Mouse (Mus musculus) liver, embryonic 14.5 days (tissue): ENCODE measurements at regions not wholly inside any gene's neighbourhood (a gene's known extent, or its start where the extent isn't known, plus 50 kb on each side); places are given as distances from the start of the nearest gene placed in this dataset.

Experiments used
- ATAC-seq: fragments of 200-750 bp; cut with Nextera tagmentation; 2 replicates; pipeline ENCODE4 v1.8.0; 2017; ENCODE audit warnings: moderate number of reproducible peaks, mild to moderate bottlenecking, moderate library complexity; ENCODE audit not compliant: insufficient read depth
- DNase-seq, 3 experiments: peaks; one replicate each; pipeline ENCODE4 v3.0.0-alpha.2; 2012 to 2013; ENCODE audit warnings: low read depth in 3 of 3, low spot score in 3 of 3
- H3K27ac ChIP-seq: fragments of 300-500 bp; sonication (generic); 2 replicates; pipeline ENCODE4 v1.5.1; 2014; ENCODE audit warnings: moderate library complexity, mild to moderate bottlenecking, control low read depth, inconsistent platforms
- H3K27me3 ChIP-seq: fragments of 300-500 bp; sonication (generic); 2 replicates; pipeline ENCODE4 v1.6.1; 2014; ENCODE audit warnings: mild to moderate bottlenecking, low read length, moderate library complexity; ENCODE audit not compliant: control insufficient read depth, insufficient read depth
- H3K36me3 ChIP-seq: fragments of 300-500 bp; sonication (generic); replicated peaks from 2 replicates; pipeline ENCODE4 v1.6.1; 2014; ENCODE audit warnings: low read depth; ENCODE audit not compliant: control insufficient read depth, insufficient read depth
- H3K4me1 ChIP-seq, 2 experiments: fragments of 200-500 bp in 1 of 2; fragments of 300-500 bp in 1 of 2; sonication (generic) in 1 of 2; replicated peaks; 2 replicates each; pipeline ENCODE4 v1.6.1; 2012 to 2014; ENCODE audit warnings: antibody characterized with exemption in 1 of 2, inconsistent platforms in 1 of 2, low read length in 1 of 2; ENCODE audit not compliant: control insufficient read depth in 2 of 2, insufficient read depth in 2 of 2
- H3K4me2 ChIP-seq: fragments of 300-500 bp; sonication (generic); 2 replicates; pipeline ENCODE4 v1.6.1; 2014; ENCODE audit warnings: low read depth, mild to moderate bottlenecking, control low read depth, moderate library complexity
- H3K4me3 ChIP-seq, 2 experiments: fragments of 200-500 bp in 1 of 2; fragments of 300-500 bp in 1 of 2; sonication (generic) in 1 of 2; 2 replicates each; pipeline ENCODE4 v1.5.1; 2012 to 2014; ENCODE audit warnings: low read depth in 2 of 2, low read length in 2 of 2, mild to moderate bottlenecking in 2 of 2, control low read depth in 1 of 2, inconsistent platforms in 1 of 2, moderate library complexity in 1 of 2; ENCODE audit not compliant: insufficient read depth in 1 of 2
- H3K9ac ChIP-seq: fragments of 300-500 bp; sonication (generic); replicated peaks from 2 replicates; pipeline ENCODE4 v1.6.1; 2014; ENCODE audit warnings: mild to moderate bottlenecking, control low read depth, moderate library complexity
- H3K9me3 ChIP-seq: fragments of 300-500 bp; sonication (generic); 2 replicates; pipeline ENCODE4 v1.6.1; 2016; ENCODE audit warnings: low read length, mixed read lengths; ENCODE audit not compliant: control insufficient read depth
- CTCF ChIP-seq: IDR thresholded peaks from 2 replicates; pipeline ENCODE4 v1.5.1; 2016; ENCODE audit warnings: antibody characterized with exemption, low read depth, control low read depth
- EP300 ChIP-seq: IDR thresholded peaks from 2 replicates; pipeline ENCODE4 v1.6.1; 2016; ENCODE audit warnings: antibody characterized with exemption, low read depth
- WGBS: fragments of 180-500 bp; shearing (Covaris S2); extraction: QIAGEN DNeasy Blood & Tissue Kit; methylation state at CpG from one replicate; pipeline ENCODE4 v1.1.7; 2014; ENCODE audit not compliant: insufficient replicate concordance; 5-methylcytosine and 5-hydroxymethylcytosine counted together

GRCm38 (mm10) chr5:90164434-90164833 is 59.4 kb downstream of the Cox18 start:
- Histone ChIP-seq H3K36me3 (no peaks in the 10 kb centered on the region), H3K9ac (no peak overlapping the region), H3K27ac (no peak overlapping the region), H3K27me3 (no peaks in the 10 kb centered on the region), H3K4me3 (no peak overlapping the region), H3K4me2 (no peak overlapping the region), H3K9me3 (no peaks in the 10 kb centered on the region), H3K4me1 (no peaks in the 10 kb centered on the region)
- ATAC-seq (no peak), DNase-seq (no peak)
- 60% methylated on average over 8 of the region's 8 CpGs for WGBS
- TF ChIP-seq CTCF (no peak), EP300 (no peak)

GRCm38 (mm10) chr5:90163033-90163859 is 60.6 kb downstream of the Cox18 start:
- H3K36me3 ChIP-seq, result no peaks in the 10 kb centered on the region
- H3K4me3 ChIP-seq, result no peak overlapping the region
- DNase-seq (no peak), ATAC-seq (no peak)
- no peaks in the 10 kb centered on the region for H3K4me1 ChIP-seq
- H3K27me3 ChIP-seq, result no peaks in the 10 kb centered on the region
- H3K9me3 ChIP-seq, result no peaks in the 10 kb centered on the region
- no peak overlapping the region for H3K4me2 ChIP-seq
- H3K9ac ChIP-seq, result no peak overlapping the region
- no peak overlapping the region for H3K27ac ChIP-seq
- 69% methylated on average over 18 of the region's 18 CpGs for WGBS
- no peak for TF ChIP-seq CTCF
- no peak for TF ChIP-seq EP300

- ATAC-seq, result no peak
- no peak overlapping the region for H3K4me3 ChIP-seq
- H3K27ac ChIP-seq, result no peak overlapping the region
- no peak for DNase-seq
- H3K36me3 ChIP-seq, result no peaks in the 10 kb centered on the region
- H3K4me2 ChIP-seq, result no peak overlapping the region
- TF ChIP-seq CTCF, result no peak
- TF ChIP-seq EP300, result no peak
- 45% methylated on average over 4 of the region's 4 CpGs for WGBS
- no peaks in the 10 kb centered on the region for H3K9me3 ChIP-seq
- no peaks in the 10 kb centered on the region for H3K4me1 ChIP-seq
- H3K9ac ChIP-seq, result no peak overlapping the region
- H3K27me3 ChIP-seq, result no peaks in the 10 kb centered on the region
Measured at GRCm38 (mm10) chr5:90160281-90160680, 63.5 kb downstream of the Cox18 start.

GRCm38 (mm10) chr5:90156522-90156921 is 67.3 kb downstream of the Cox18 start:
- WGBS, result 72% methylated on average over 4 of the region's 4 CpGs
- TF ChIP-seq EP300 (no peak), CTCF (no peak)

GRCm38 (mm10) chr5:90149611-90150532 is 73.9 kb downstream of the Cox18 start:
- Histone ChIP-seq H3K4me3 (no peak overlapping the region), H3K4me1 (no peaks in the 10 kb centered on the region), H3K27ac (no peak overlapping the region), H3K36me3 (no peaks in the 10 kb centered on the region), H3K9me3 (no peaks in the 10 kb centered on the region), H3K9ac (no peak overlapping the region), H3K4me2 (no peak overlapping the region), H3K27me3 (no peaks in the 10 kb centered on the region)
- no peak for ATAC-seq
- 66% methylated on average over 22 of the region's 22 CpGs for WGBS
- no peak for TF ChIP-seq CTCF
- TF ChIP-seq EP300, result no peak
- DNase-seq, result no peak

More at GRCm38 (mm10) chr5:90156522-90156921, 67.3 kb downstream of the Cox18 start:
- Histone ChIP-seq H3K9ac (no peak overlapping the region), H3K9me3 (no peaks in the 10 kb centered on the region), H3K4me1 (no peaks in the 10 kb centered on the region), H3K4me3 (no peak overlapping the region), H3K36me3 (no peaks in the 10 kb centered on the region), H3K4me2 (no peak overlapping the region), H3K27ac (no peak overlapping the region), H3K27me3 (no peaks in the 10 kb centered on the region)
- ATAC-seq (no peak), DNase-seq (no peak)
